ENCODE assay signal across 18 mouse cellular contexts in genomic region chr2:38366222-38366621, GRCm38 (mm10). TPM values are rescaled to one million over a fixed set of nuclear protein-coding genes. Genes with fewer than 3 reads are reported as not detected.
DNase-seq lines count a peak whose midpoint lies in the region; ATAC-seq and TF ChIP-seq lines count a peak whose summit lies in the region.
"Had no signal": no experiment of that assay in that cellular context is flagged by ENCODE, and none has a peak within 500 bp of the region (broad histone marks: within the 10 kb centered on the region; RNA-seq: fewer than 3 reads in every experiment).

No protein-coding gene starts in this region.

- peaks cover 91% of the 10 kb centered on the region for H3K36me3 ChIP-seq in forebrain, embryonic 12.5 days (replicated peaks)
- peaks cover 33% of the 10 kb centered on the region for H3K36me3 ChIP-seq in forebrain, embryonic 15.5 days
- H3K36me3 ChIP-seq in kidney, embryonic 14.5 days (ENCODE audit: control insufficient read depth, insufficient read depth, low read length) = no peaks in the 10 kb centered on the region
- no peaks in the 10 kb centered on the region for H3K36me3 ChIP-seq in liver, postnatal 0 days (replicated peaks; ENCODE audit: insufficient read depth, low read length)
- H3K36me3 ChIP-seq in liver, embryonic 12.5 days = no peaks in the 10 kb centered on the region
- 0 out of 2 replicates have a peak, but pooled peaks cover 3% of the 10 kb centered on the region for H3K36me3 ChIP-seq in forebrain, postnatal 0 days (ENCODE audit: insufficient read depth)
- H3K36me3 ChIP-seq: embryonic facial prominence, embryonic 12.5 days; heart, embryonic 13.5 days; hindbrain, embryonic 15.5 days had no signal

- no peak overlapping the region for H3K4me3 ChIP-seq in forebrain, embryonic 12.5 days (replicated peaks)
- no peak overlapping the region for H3K4me3 ChIP-seq in forebrain, embryonic 15.5 days
- H3K4me3 ChIP-seq in kidney, embryonic 14.5 days (ENCODE audit: low read length) = no peak overlapping the region
- H3K4me3 ChIP-seq in liver, postnatal 0 days (ENCODE audit: low read depth, low read length) = no peak overlapping the region
- no peak overlapping the region for H3K4me3 ChIP-seq in liver, embryonic 12.5 days
- no peak overlapping the region for H3K4me3 ChIP-seq in forebrain, postnatal 0 days (ENCODE audit: low read depth, low read length)
- H3K4me3 ChIP-seq: embryonic facial prominence, embryonic 12.5 days; heart, embryonic 13.5 days; hindbrain, embryonic 15.5 days had no signal

- H3K9ac ChIP-seq in forebrain, embryonic 12.5 days = no peak overlapping the region
- H3K9ac ChIP-seq in forebrain, embryonic 15.5 days (replicated peaks) = no peak overlapping the region
- no peak overlapping the region for H3K9ac ChIP-seq in kidney, embryonic 14.5 days (ENCODE audit: low read depth, low read length)
- no peak overlapping the region for H3K9ac ChIP-seq in liver, postnatal 0 days (replicated peaks)
- no peak overlapping the region for H3K9ac ChIP-seq in liver, embryonic 12.5 days
- no peak overlapping the region for H3K9ac ChIP-seq in forebrain, postnatal 0 days
- H3K9ac ChIP-seq: embryonic facial prominence, embryonic 12.5 days; heart, embryonic 13.5 days; hindbrain, embryonic 15.5 days had no signal

- H3K9me3 ChIP-seq in forebrain, embryonic 12.5 days = no peaks in the 10 kb centered on the region
- H3K9me3 ChIP-seq in forebrain, embryonic 15.5 days = no peaks in the 10 kb centered on the region
- no peaks in the 10 kb centered on the region for H3K9me3 ChIP-seq in kidney, embryonic 14.5 days (ENCODE audit: control insufficient read depth, low read length)
- H3K9me3 ChIP-seq in liver, postnatal 0 days (ENCODE audit: low read length) = no peaks in the 10 kb centered on the region
- H3K9me3 ChIP-seq in liver, embryonic 12.5 days (replicated peaks) = no peaks in the 10 kb centered on the region
- no peaks in the 10 kb centered on the region for H3K9me3 ChIP-seq in forebrain, postnatal 0 days (ENCODE audit: low read length)
- H3K9me3 ChIP-seq: embryonic facial prominence, embryonic 12.5 days; heart, embryonic 13.5 days; hindbrain, embryonic 15.5 days had no signal

- peaks cover 33% of the 10 kb centered on the region for H3K4me1 ChIP-seq in forebrain, embryonic 12.5 days
- H3K4me1 ChIP-seq in forebrain, embryonic 15.5 days = peaks cover 38% of the 10 kb centered on the region
- H3K4me1 ChIP-seq in kidney, embryonic 14.5 days (ENCODE audit: control insufficient read depth, insufficient read depth, low read length) = no peaks in the 10 kb centered on the region
- peaks cover 10% of the 10 kb centered on the region for H3K4me1 ChIP-seq in liver, postnatal 0 days (ENCODE audit: insufficient read depth)
- H3K4me1 ChIP-seq in liver, embryonic 12.5 days = no peaks in the 10 kb centered on the region
- no peaks in the 10 kb centered on the region for H3K4me1 ChIP-seq in forebrain, postnatal 0 days (ENCODE audit: insufficient read depth)

- TF ChIP-seq EP300 in liver, postnatal 0 days (IDR thresholded peaks at IDR 0.05; ENCODE audit: low read depth) = no peak

- TF ChIP-seq CTCF in liver, postnatal 0 days (IDR thresholded peaks at IDR 0.05; ENCODE audit: low read depth) = no peak
- TF ChIP-seq CTCF in forebrain, postnatal 0 days (IDR thresholded peaks at IDR 0.05; ENCODE audit: low read depth) = no peak

- H3K27me3 ChIP-seq in forebrain, embryonic 12.5 days = peaks cover 30% of the 10 kb centered on the region
- H3K27me3 ChIP-seq in forebrain, embryonic 15.5 days = no peaks in the 10 kb centered on the region
- H3K27me3 ChIP-seq in kidney, embryonic 14.5 days (ENCODE audit: control insufficient read depth, insufficient read depth, low read length) = peaks cover 82% of the 10 kb centered on the region
- peaks cover 71% of the 10 kb centered on the region for H3K27me3 ChIP-seq in liver, postnatal 0 days (ENCODE audit: insufficient read depth, low read length)
- H3K27me3 ChIP-seq in liver, embryonic 12.5 days (replicated peaks) = peaks cover 97% of the 10 kb centered on the region
- H3K27me3 ChIP-seq in forebrain, postnatal 0 days (ENCODE audit: insufficient read depth, low read length) = no peaks in the 10 kb centered on the region

- no peak for ATAC-seq in forebrain, embryonic 12.5 days (ENCODE audit: low FRiP score)
- no peak for ATAC-seq in forebrain, embryonic 15.5 days (replicated peaks)
- no peak for ATAC-seq in kidney, embryonic 14.5 days (ENCODE audit: low FRiP score, low TSS enrichment)
- ATAC-seq in liver, postnatal 0 days = peak; percentile 50
- ATAC-seq in liver, embryonic 12.5 days = no peak
- no peak for ATAC-seq in forebrain, postnatal 0 days

- DNase-seq in kidney, postnatal 36 days = peak; percentile 40 to 54
- DNase-seq in liver, postnatal 0 days = no peak
- DNase-seq in forebrain, postnatal 0 days = peak; percentile 8
- DNase-seq: adrenal gland, postnatal 10 days; cerebellum, adult 11-12 months; cerebellum, adult 9-10 months; cerebellum, postnatal 25 days; gastrocnemius, postnatal 36 days; heart, adult 11 months; heart, postnatal 36 days had no signal

- peak overlapping the region; percentile 68 for H3K27ac ChIP-seq in forebrain, embryonic 12.5 days
- no peak overlapping the region for H3K27ac ChIP-seq in forebrain, embryonic 15.5 days (replicated peaks)
- no peak overlapping the region for H3K27ac ChIP-seq in kidney, embryonic 14.5 days (ENCODE audit: low read depth, low read length)
- H3K27ac ChIP-seq in liver, postnatal 0 days (ENCODE audit: low read depth) = no peak overlapping the region
- no peak overlapping the region for H3K27ac ChIP-seq in liver, embryonic 12.5 days
- no peak overlapping the region for H3K27ac ChIP-seq in forebrain, postnatal 0 days (ENCODE audit: low read depth, low read length)
- H3K27ac ChIP-seq: embryonic facial prominence, embryonic 12.5 days; heart, embryonic 13.5 days; hindbrain, embryonic 15.5 days had no signal

- H3K4me2 ChIP-seq in forebrain, embryonic 12.5 days = no peak overlapping the region
- H3K4me2 ChIP-seq in forebrain, embryonic 15.5 days (replicated peaks) = no peak overlapping the region
- H3K4me2 ChIP-seq in kidney, embryonic 14.5 days (replicated peaks; ENCODE audit: low read depth, low read length) = no peak overlapping the region
- no peak overlapping the region for H3K4me2 ChIP-seq in liver, postnatal 0 days (ENCODE audit: low read depth, low read length)
- H3K4me2 ChIP-seq in liver, embryonic 12.5 days = no peak overlapping the region
- no peak overlapping the region for H3K4me2 ChIP-seq in forebrain, postnatal 0 days (ENCODE audit: low read depth)
- H3K4me2 ChIP-seq: embryonic facial prominence, embryonic 12.5 days; heart, embryonic 13.5 days; hindbrain, embryonic 15.5 days had no signal

- 64% methylated on average over 7 of the region's 7 CpGs for WGBS in forebrain, embryonic 12.5 days
- WGBS in forebrain, embryonic 15.5 days = 52% methylated on average over 7 of the region's 7 CpGs
- 67% methylated on average over 7 of the region's 7 CpGs for WGBS in kidney, embryonic 14.5 days
- WGBS in liver, postnatal 0 days (ENCODE audit: insufficient replicate concordance) = 45% methylated on average over 7 of the region's 7 CpGs
- 59% methylated on average over 7 of the region's 7 CpGs for WGBS in liver, embryonic 12.5 days (ENCODE audit: insufficient replicate concordance)
- 58% methylated on average over 7 of the region's 7 CpGs for WGBS in forebrain, postnatal 0 days

RNA-seq across cellular contexts. Expression of gene Lhx2, which starts 27.1 kb away (rescaled TPM):
- polyA plus RNA-seq in forebrain, embryonic 12.5 days (2016; fragmentation: Nextera tagmentation; extraction: Ambion mirVana) = 196 and 224 TPM in 2 replicates
- polyA plus RNA-seq in forebrain, embryonic 15.5 days (2015; fragmentation: Nextera tagmentation; extraction: Ambion mirVana) = 91.0 and 111 TPM in 2 replicates
- not detected in 2 replicates for polyA plus RNA-seq in kidney, embryonic 14.5 days (2014; fragmentation: Nextera tagmentation; extraction: Ambion mirVana)
- polyA plus RNA-seq in liver, postnatal 0 days (2015; fragmentation: Nextera tagmentation; extraction: Ambion mirVana) = 1.7 and 2.8 TPM in 2 replicates
- 8.2 and 8.6 TPM in 2 replicates for polyA plus RNA-seq in liver, embryonic 12.5 days (2016; fragmentation: Nextera tagmentation; extraction: Ambion mirVana)
- total RNA-seq in forebrain, postnatal 0 days (2014; rRNA removed) = 82.8 and 87.6 TPM in 2 replicates
- polyA plus RNA-seq in forebrain, postnatal 0 days (2015; fragmentation: Nextera tagmentation; extraction: Ambion mirVana) = 43.5 and 45.9 TPM in 2 replicates
- total RNA-seq: gastrocnemius, postnatal 36 days; heart, postnatal 36 days had no signal
- polyA plus RNA-seq: heart, postnatal 0 days had no signal
